Mouse (Mus musculus): ENCODE results near the gene Astn2. TPM values are rescaled to one million over a fixed set of nuclear protein-coding genes. Genes with fewer than 3 reads are reported as not detected.

Astn2 gene
- polyA plus RNA-seq, 1 experiment, result not detected

DNA sequence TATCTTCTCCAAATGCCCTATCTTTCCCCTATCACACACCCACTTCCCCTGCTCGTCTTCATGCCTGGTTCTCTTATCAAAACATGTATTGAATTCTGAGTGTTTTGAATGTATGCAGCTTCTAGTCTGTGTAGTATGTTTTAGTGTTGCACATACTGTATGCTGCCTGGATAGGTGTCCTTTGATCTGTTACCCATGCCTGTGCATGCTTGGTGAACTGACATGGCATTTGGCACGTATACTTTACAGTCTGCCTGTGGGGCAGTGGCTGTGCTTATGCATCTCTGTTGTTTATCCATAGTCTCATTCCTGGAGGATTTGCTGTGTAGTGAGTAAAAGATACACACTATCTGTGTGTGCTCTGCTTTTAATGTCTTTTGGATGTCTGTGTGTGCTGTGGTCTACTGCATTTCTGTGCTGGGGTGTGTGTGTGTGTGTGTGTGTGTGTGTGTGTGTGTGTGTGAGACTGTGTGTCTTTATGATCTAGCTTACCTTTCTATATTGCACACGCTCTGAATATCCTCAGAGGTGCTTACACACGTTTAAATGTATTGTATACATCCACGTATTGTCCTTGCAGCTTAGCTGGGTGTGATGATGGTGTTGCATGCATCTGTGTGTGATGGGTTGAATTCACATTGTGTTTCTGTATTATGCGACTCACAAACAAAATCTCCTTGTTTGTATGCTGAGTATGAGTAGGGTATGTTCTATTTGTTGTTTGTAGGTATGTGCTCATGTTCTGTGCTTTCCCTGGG, 908.5 kb downstream of the Astn2 start:
- no peak for TF ChIP-seq GATA1 (IDR thresholded peaks at IDR 0.05; ENCODE audit: low read length)

DNA sequence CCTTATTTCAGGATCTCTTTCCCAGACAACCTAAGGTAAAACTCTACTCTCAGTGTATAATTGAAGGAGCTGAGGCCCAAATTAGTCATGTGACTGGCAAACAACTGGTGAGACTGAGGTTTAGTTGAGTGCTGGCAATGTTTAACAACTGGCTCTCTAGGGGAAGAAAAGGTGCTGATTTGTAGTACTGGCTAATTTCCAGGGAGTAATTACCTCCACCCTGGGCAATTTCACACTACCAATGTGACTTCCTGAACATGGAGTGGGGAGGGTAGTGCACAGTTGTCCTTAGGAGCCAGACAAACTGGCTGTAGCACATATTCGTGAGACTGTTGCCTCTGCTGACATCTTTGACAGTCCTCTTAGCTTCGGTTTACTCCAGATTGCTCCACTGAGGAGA, 912.9 kb downstream of the Astn2 start:
- no peak for TF ChIP-seq GATA1 (IDR thresholded peaks at IDR 0.05; ENCODE audit: low read length)

DNA sequence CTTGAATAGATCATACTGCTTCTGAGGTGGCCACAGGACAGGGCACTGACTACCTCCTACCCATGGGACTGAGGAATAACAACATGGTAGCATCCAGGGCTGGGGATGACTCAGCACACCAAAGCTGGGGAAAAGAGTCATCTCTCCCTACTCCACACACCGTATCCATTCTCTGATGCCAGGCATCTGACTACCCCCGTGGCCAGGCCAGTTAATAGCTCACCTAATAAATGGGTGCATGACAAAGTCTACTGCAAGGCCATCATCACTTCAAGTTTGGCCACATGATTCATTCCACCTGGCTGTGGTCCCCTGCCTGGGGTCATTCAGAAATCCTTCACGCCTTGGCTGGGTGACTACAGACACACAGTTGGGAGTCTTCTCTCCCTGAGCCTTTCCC, 914.7 kb downstream of the Astn2 start:
- TF ChIP-seq GATA1 (IDR thresholded peaks at IDR 0.05; ENCODE audit: low read length), result no peak

DNA sequence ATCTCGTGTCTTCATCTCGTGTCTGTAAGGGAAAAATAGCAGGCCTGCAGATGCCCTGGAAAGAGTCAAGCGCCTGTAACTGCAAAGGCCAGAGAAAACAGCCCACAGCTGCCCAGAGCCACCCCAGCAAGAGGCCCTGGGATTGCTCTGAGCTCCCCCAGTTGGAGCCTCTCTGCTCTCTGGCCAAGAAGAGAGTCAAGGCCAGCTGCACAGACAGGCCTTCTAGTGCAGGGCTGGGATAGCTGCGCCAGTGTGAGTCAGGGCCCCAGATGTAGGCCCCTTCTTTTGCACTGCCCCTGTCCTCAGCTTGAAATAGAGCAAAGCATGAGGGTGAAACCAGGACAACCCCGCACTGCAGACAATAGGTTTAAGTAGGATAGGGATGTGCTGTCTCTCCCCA, 922.8 kb downstream of the Astn2 start:
- no peak for TF ChIP-seq GATA1 (IDR thresholded peaks at IDR 0.05; ENCODE audit: low read length)

DNA sequence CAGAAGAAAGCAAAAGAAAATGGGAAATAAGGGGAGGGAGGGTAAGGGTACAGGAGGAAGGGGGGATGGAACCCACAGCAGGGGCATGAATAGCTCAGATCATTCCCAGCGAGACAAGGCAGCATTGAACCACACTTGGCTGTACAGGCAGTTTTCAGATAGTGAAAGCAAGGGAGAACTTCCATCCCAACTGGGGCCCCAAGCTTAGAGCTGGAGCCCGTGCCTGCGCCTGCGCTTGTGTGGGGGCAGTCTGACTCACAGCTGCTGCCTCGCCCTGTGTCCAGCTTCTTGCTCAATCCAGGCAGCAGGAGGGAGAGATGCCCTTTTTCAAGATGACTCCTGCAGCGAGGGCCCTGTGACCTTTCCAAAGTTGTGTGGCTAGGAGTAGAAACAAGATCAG, 927.3 kb downstream of the Astn2 start:
- no peak for TF ChIP-seq GATA1 (IDR thresholded peaks at IDR 0.05; ENCODE audit: low read length)

DNA sequence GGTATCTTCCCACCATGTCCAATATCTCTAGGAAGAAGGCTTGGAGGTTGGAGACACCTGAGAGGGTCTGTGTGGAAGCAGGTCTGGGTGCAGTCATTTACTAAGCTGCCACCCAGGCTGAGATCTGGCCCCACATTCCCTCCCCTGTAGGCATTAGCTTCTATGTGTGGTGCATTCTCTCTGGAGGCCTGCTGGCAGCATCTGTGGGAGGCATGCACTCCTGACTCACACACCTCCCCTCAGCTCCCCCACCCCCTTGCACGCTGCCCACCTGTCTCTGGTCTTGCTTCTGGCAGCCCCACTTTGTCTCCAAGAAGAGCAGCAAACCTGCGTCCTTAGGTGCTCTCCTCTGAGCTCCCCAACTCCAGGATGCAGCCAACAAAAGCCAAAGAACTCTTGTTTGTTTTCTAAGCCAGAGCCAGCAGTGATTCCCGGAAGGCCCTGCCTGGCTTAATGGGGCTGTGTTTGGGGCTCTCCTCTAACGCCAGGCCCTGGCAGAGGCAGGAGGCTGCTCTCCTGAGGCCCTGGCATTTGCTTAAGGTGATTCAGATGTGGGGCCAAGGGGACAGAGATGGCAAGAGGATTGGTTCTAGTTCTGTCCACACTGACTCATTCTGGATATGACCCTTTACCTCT, 928.4 kb downstream of the Astn2 start:
- no peak for TF ChIP-seq GATA1 (IDR thresholded peaks at IDR 0.05; ENCODE audit: low read length)

DNA sequence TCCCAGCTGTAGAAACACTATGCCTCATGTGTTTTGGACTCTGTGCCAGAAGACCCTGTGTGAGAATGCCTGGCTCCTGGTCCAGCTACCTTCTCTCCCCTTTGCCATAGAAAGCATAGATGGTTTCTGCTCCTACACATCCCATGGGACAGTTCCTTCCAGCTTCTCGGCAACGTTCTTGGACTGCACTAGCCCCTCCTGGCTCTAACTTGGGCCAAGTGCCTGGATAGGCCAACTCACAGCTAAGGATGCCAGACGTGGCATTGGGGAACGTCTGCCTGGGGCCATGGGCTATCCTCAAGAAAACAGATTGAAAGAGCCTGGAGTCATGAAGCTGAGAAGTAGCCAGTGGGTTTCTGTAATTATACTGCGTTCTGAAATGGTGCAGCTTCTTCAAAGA, 931.3 kb downstream of the Astn2 start:
- no peak for TF ChIP-seq GATA1 (IDR thresholded peaks at IDR 0.05; ENCODE audit: low read length)

DNA sequence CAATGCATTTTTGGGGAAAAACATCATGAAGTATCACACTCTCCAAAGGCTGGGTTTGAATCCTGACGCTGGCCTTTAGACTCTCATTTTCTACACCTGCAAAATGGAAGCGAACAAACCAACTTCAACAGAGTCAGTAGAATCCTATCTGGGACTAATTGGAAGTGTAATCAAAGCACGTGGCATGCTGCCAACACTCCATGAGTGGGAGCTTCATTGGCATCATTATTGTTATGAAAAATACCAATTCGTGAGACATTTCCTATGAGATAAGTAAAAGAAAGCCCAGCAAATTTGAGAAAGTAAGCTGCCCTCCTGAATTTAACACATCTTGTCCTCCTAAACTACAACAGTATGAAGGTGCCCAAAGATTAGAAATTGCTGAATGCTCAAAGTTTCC, 955.2 kb downstream of the Astn2 start:
- TF ChIP-seq GATA1 (IDR thresholded peaks at IDR 0.05; ENCODE audit: low read length), result no peak

DNA sequence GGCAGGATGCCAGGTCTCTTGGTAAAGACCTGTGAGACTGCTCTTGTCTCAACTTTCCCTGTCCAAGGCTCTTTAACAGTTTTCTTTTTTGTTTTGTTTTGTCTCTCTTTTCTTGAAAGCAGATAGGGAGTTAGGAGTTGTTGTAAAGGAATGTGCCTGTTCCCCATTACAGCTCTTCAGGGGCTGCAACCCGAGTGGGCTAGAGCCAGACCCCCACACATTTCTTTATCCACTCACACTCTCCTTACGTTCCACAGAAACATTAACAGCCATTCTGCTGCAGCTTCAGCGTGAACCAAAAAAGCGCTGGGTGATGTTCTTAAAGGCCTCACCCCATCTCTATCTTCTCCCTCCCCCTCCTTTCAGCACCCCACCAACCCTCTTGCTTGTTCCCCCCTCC, 962.7 kb downstream of the Astn2 start:
- TF ChIP-seq GATA1 (IDR thresholded peaks at IDR 0.05; ENCODE audit: low read length), result no peak

DNA sequence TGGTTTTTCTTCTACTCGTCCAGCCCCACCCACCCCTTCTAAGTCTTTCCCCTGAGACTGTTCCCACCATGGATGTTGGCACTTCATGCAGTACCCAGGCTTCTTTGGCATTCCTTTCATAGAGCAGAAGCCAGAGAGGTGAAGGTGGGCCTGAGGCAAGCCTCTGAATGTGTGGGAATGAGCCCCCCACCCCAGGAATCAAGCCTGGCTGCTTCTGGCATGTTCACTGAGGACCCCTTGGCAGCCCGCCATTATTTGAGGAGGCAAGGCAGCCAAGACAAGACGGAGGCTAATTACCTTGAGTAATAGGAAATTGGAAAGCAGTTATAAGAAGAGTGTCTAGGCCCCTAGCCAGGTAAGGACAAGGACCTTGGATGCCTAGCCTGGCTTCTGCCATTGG, 973.6 kb downstream of the Astn2 start:
- no peak for TF ChIP-seq GATA1 (IDR thresholded peaks at IDR 0.05; ENCODE audit: low read length)

DNA sequence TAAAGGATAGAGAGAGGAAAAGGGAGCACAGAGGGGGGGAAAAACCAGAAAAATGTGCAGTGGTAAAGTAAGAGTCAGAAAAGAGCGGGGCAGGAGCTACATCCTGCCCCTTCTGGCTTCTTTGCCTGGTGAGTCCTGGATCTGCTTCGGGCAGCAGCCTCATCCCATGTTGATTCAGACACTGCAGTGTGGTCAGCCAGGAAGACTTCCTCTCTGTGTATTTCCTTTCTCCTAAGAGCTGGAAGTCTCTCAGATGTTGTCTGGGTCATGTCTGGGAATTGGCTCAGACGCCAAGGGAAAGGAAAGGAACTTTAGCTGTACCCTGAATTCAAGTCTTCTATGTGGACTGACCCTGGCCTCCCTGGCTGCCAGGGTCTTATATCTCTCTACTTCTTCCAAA, 976.9 kb downstream of the Astn2 start:
- no peak for TF ChIP-seq GATA1 (IDR thresholded peaks at IDR 0.05; ENCODE audit: low read length)

DNA sequence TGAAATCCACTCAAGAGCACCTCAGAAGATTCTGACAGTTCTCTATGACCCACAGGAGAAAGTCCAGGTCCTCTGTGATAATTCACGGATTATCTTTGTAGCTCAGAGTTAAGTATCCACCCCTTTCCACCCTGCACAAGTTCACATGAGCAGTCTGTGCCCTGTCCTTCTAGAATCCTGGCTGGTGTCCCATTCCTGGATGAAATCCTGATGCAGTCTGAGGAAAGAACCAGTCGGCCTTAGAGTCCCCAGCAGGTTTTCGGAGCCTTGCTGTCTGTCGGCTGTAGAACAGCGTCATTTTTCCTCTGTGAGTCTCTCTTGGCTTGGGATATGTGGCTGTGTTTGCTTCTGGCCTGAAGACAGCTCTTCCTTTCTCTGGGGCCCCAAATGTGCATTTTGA, 978.0 kb downstream of the Astn2 start:
- no peak for TF ChIP-seq GATA1 (IDR thresholded peaks at IDR 0.05; ENCODE audit: low read length)

DNA sequence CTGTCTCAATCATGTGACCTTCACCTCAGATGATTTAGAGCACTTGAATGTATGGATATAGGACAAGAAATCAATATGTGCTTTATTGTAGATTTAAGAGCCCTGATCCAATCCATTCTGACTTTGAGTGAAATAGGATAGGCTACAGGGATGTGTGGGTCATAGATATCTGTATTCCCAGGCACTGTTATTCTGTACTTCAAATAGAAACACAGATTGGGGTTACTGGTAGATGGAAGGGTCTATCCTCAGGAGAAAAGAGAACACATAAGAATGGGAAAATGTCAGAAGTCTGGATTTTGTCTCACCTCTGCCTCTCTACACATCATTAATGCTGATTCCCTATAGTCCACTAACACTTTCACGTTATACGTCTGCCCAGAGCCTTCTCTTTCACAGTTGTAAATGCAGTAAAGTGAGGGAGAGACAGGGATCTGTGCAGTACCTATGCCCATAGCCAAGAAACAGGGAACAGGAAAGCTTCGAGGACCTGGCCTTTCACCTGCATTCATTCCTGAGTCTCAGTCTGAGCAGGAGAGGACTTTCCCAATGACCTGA, 981.3 kb downstream of the Astn2 start:
- no peak for TF ChIP-seq GATA1 (IDR thresholded peaks at IDR 0.05; ENCODE audit: low read length)

DNA sequence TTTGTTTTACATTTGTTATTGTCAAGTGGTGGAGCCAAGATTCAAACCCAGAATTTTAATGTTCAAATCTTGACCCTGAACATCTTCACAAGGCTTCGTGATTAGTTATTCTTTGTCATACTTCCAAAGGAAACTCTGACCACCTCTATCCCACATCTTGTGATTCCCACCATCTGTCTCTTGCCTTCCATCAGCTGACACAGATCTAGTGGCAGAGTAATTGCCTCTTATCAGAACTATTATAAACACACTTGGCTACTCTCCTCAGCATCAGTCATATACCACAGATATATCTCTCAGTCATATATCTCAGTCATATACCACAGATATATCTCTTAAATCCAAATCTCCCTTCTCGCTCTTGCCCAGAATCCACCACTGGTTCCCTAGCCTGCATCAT, 983.1 kb downstream of the Astn2 start:
- no peak for TF ChIP-seq GATA1 (IDR thresholded peaks at IDR 0.05; ENCODE audit: low read length)

DNA sequence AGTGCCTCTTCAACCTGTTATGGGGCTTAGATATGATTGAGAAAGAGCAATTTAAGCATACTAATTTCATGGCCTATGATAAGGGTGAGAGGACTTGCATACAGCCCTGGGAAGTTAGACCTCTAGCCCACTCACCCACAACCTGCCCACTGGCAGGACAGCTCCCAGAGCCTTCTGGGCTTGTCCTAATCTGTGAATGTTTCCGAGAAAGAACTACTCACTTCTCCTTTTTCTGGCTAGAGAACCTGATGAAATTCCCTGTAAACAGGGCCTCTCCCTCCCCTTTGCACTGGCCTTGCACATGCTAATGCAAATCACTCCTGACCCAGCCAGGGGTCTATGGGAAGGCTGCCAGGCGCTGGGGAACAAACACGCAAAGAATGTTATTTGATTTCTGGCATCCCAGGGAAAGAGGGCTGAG, 983.9 kb downstream of the Astn2 start:
- TF ChIP-seq GATA1 (IDR thresholded peaks at IDR 0.05; ENCODE audit: low read length), result no peak

DNA sequence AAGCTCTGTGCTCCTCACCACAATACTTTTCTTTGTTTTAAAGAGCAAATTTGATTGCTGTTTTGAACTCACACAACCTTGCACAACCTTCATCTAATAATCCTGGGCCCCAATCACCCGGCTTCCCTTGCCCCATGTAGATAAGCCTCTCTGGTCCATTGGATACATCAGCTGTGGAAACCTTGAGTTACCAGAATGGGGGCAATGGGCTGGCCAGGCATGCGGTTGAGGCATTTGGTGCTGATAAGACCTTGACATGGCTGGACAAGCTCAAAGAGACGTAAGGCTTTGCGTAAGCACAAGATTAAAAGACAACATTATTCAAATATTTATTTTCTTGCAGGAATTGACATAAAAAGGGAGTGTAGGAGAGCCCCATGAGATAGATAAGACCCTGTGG, 988.9 kb downstream of the Astn2 start:
- no peak for TF ChIP-seq GATA1 (IDR thresholded peaks at IDR 0.05; ENCODE audit: low read length)
